Mouse (Mus musculus) spleen, adult 2 months (tissue): ENCODE data around the gene Rai14. TPM values are rescaled to one million over a fixed set of nuclear protein-coding genes. Genes with fewer than 3 reads are reported as not detected.

ENCODE experiments used
- DNase-seq, 2 experiments: peaks; one replicate each; pipeline versions ENCODE4 v3.0.0 to v3.0.0-alpha.2; 2012 to 2021; ENCODE audit warnings: low spot score in 2 of 2, low read depth in 1 of 2
- H3K27ac ChIP-seq: fragments of 200-500 bp; 2 replicates; pipeline ENCODE4 v1.5.1; 2012; ENCODE audit warnings: low read length, inconsistent platforms; ENCODE audit not compliant: insufficient read depth
- H3K27me3 ChIP-seq: fragments of 200-500 bp; 2 replicates; pipeline ENCODE4 v1.6.1; 2012; ENCODE audit warnings: mild to moderate bottlenecking, moderate library complexity, low read length, inconsistent platforms; ENCODE audit not compliant: control insufficient read depth, insufficient read depth
- H3K36me3 ChIP-seq: fragments of 200-500 bp; 2 replicates; pipeline ENCODE4 v1.6.1; 2012; ENCODE audit warnings: mild to moderate bottlenecking, low read length, inconsistent platforms; ENCODE audit not compliant: control insufficient read depth, insufficient read depth
- H3K4me1 ChIP-seq: fragments of 200-500 bp; 2 replicates; pipeline ENCODE4 v1.6.1; 2011; ENCODE audit warnings: inconsistent platforms; ENCODE audit not compliant: control insufficient read depth, insufficient read depth, insufficient read length
- H3K4me3 ChIP-seq: fragments of 200-500 bp; 2 replicates; pipeline ENCODE4 v1.5.1; 2011; ENCODE audit warnings: mild to moderate bottlenecking, inconsistent platforms; ENCODE audit not compliant: insufficient read depth, insufficient read length; ENCODE audit errors: extremely low read depth
- CTCF ChIP-seq: fragments of 200-500 bp; IDR thresholded peaks from 2 replicates; pipeline ENCODE4 v1.5.1; 2011; ENCODE audit warnings: mild to moderate bottlenecking, inconsistent platforms; ENCODE audit not compliant: insufficient read depth, insufficient read length, insufficient replicate concordance; ENCODE audit errors: extremely low read depth
- POLR2A ChIP-seq: fragments of 200-500 bp; IDR thresholded peaks from 2 replicates; pipeline ENCODE4 v1.6.1; 2011; ENCODE audit warnings: low read depth, low read length, inconsistent platforms
- WGBS: fragments of 180-500 bp; shearing (Covaris S2); methylation state at CpG from one replicate; pipeline ENCODE4 v1.1.7; 2018; 5-methylcytosine and 5-hydroxymethylcytosine counted together
- polyA plus RNA-seq: library from polyadenylated mRNA; depleted of rRNA; stranded (reverse); fragments of >200 nt; gene quantifications from 2 replicates; pipeline ENCODE4 v1.2.3, GENCODE M21; 2012

The Rai14 gene
- polyA plus RNA-seq, 1 experiment, result 3.6 TPM

- WGBS, result 87% methylated on average over 4 of the region's 4 CpGs
- H3K4me3 ChIP-seq, result no peak overlapping the region
- TF ChIP-seq CTCF, result no peak
- TF ChIP-seq POLR2A, result no peak
Observed at GRCm38 (mm10) chr15:10735948-10736347, 21.5 kb upstream of the Rai14 start.

GRCm38 (mm10) chr15:10735216-10735615 is 20.8 kb upstream of the Rai14 start:
- no peak overlapping the region for H3K4me3 ChIP-seq
- no peak for DNase-seq
- no peak overlapping the region for H3K27ac ChIP-seq
- no peaks in the 10 kb centered on the region for H3K36me3 ChIP-seq
- H3K4me1 ChIP-seq, result no peaks in the 10 kb centered on the region
- TF ChIP-seq CTCF, result no peak
- WGBS, result 90% methylated on average over 8 of the region's 8 CpGs
- no peaks in the 10 kb centered on the region for H3K27me3 ChIP-seq

More at GRCm38 (mm10) chr15:10735948-10736347, 21.5 kb upstream of the Rai14 start:
- no peaks in the 10 kb centered on the region for H3K27me3 ChIP-seq
- no peak for DNase-seq
- no peak overlapping the region for H3K27ac ChIP-seq
- no peaks in the 10 kb centered on the region for H3K36me3 ChIP-seq
- H3K4me1 ChIP-seq, result no peaks in the 10 kb centered on the region

- TF ChIP-seq CTCF (no peak), POLR2A (no peak)
- 80% methylated on average over 3 of the region's 3 CpGs for WGBS
Observed at GRCm38 (mm10) chr15:10731398-10731797, 17.0 kb upstream of the Rai14 start.

GRCm38 (mm10) chr15:10726272-10726671 is 11.8 kb upstream of the Rai14 start:
- no peak for DNase-seq
- 89% methylated on average over 3 of the region's 3 CpGs for WGBS
- Histone ChIP-seq H3K27ac (no peak overlapping the region), H3K27me3 (no peaks in the 10 kb centered on the region), H3K4me3 (no peak overlapping the region), H3K36me3 (no peaks in the 10 kb centered on the region), H3K4me1 (peaks cover 2% of the 10 kb centered on the region; the same call in 1 of the 2 replicates)
- TF ChIP-seq CTCF (no peak), POLR2A (no peak)

More at GRCm38 (mm10) chr15:10731398-10731797, 17.0 kb upstream of the Rai14 start:
- H3K27me3 ChIP-seq, result no peaks in the 10 kb centered on the region
- no peak for DNase-seq
- H3K27ac ChIP-seq, result no peak overlapping the region
- H3K36me3 ChIP-seq, result no peaks in the 10 kb centered on the region
- H3K4me3 ChIP-seq, result no peak overlapping the region
- no peaks in the 10 kb centered on the region for H3K4me1 ChIP-seq

GRCm38 (mm10) chr15:10724857-10725256 is 10.4 kb upstream of the Rai14 start:
- H3K27ac ChIP-seq, result no peak overlapping the region
- TF ChIP-seq CTCF (no peak), POLR2A (no peak)
- no peaks in the 10 kb centered on the region for H3K27me3 ChIP-seq
- 89% methylated on average over 3 of the region's 3 CpGs for WGBS
- H3K4me1 ChIP-seq, result peaks cover 2% of the 10 kb centered on the region; the same call in 1 of the 2 replicates
- H3K36me3 ChIP-seq, result no peaks in the 10 kb centered on the region
- no peak for DNase-seq
- no peak overlapping the region for H3K4me3 ChIP-seq

GRCm38 (mm10) chr15:10723507-10723906 is 9.1 kb upstream of the Rai14 start:
- no peak for DNase-seq
- no peaks in the 10 kb centered on the region for H3K27me3 ChIP-seq
- no peak for TF ChIP-seq CTCF
- no peak for TF ChIP-seq POLR2A
- 5% methylated on average over 1 of the region's 1 CpGs for WGBS
- H3K27ac ChIP-seq, result no peak overlapping the region
- H3K36me3 ChIP-seq, result no peaks in the 10 kb centered on the region
- H3K4me1 ChIP-seq, result peaks cover 2% of the 10 kb centered on the region; the same call in 1 of the 2 replicates
- no peak overlapping the region for H3K4me3 ChIP-seq

GRCm38 (mm10) chr15:10722629-10723339 is 8.4 kb upstream of the Rai14 start:
- whole genome bisulfite sequencing, result 72% methylated on average over 12 of the region's 12 CpGs
- no peak overlapping the region for H3K27ac ChIP-seq
- peaks cover 2% of the 10 kb centered on the region; the same call in 1 of the 2 replicates for H3K4me1 ChIP-seq
- DNase-seq, result no peak
- no peak overlapping the region for H3K4me3 ChIP-seq
- TF ChIP-seq POLR2A (no peak), CTCF (no peak)
- no peaks in the 10 kb centered on the region for H3K36me3 ChIP-seq
- no peaks in the 10 kb centered on the region for H3K27me3 ChIP-seq
